Mouse (Mus musculus): ENCODE measurements at regions not wholly inside any gene's neighbourhood (a gene's known extent, or its start where the extent isn't known, plus 50 kb on each side); places are given as distances from the start of the nearest gene placed in this dataset.

DNA sequence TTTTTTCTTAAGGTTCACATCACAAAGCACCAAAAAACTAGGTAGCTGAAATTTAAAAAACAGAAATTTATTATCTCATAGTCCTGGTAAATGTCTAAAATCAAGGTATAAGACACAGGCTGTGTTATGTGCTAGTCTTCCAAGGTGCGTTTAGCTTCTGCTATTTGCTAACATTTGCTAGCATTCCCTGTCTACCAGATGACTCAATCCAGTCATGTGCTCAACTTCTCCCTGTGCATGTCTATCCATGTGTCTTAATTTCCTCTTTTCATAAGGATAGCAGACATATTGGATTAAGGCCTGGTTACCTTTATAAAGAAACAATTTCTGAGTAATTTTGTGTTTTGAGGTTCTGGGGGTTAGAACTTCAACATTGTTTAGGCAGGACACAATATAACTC is 171.8 kb downstream of the Ibtk start:
- DNase-seq (ENCODE audit: low read depth, low spot score): no peak
- Histone ChIP-seq H3K36me3 (ENCODE audit: control insufficient read depth, insufficient read depth, low read length, poor library complexity, severe bottlenecking) (no peaks in the 10 kb centered on the region), H3K27me3 (ENCODE audit: control insufficient read depth, insufficient read depth, low read length, poor library complexity, severe bottlenecking) (no peaks in the 10 kb centered on the region)

DNA sequence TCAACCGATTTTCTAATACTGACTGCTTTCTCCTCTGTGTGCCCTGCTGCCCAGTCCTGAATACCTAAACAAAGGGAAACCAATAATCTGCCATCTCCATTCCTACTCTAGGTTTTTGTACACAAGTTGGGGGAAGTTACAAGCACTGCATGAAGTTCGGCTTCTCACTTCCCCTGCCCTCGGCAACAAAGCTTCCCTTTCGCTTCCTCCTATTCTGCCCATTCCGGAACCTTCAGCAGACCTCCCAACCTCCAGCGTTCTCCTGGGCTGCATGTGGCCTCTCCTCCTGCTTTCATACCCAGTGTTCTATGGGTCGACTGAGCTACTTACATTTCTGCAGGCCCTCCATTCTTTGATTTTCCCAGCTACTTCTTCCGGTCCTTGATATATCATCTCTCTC is 180.3 kb downstream of the Ibtk start:
- DNase-seq (ENCODE audit: low read depth, low spot score): peak; percentile 19
- H3K27me3 ChIP-seq (ENCODE audit: control insufficient read depth, insufficient read depth, low read length, poor library complexity, severe bottlenecking): no peaks in the 10 kb centered on the region
- no peaks in the 10 kb centered on the region for H3K36me3 ChIP-seq (ENCODE audit: control insufficient read depth, insufficient read depth, low read length, poor library complexity, severe bottlenecking)

GRCm38 (mm10) chr9:85551871-85552270 is 197.3 kb downstream of the Ibtk start:
- Histone ChIP-seq H3K36me3 (ENCODE audit: control insufficient read depth, insufficient read depth, low read length, poor library complexity, severe bottlenecking) (no peaks in the 10 kb centered on the region), H3K27me3 (ENCODE audit: control insufficient read depth, insufficient read depth, low read length, poor library complexity, severe bottlenecking) (no peaks in the 10 kb centered on the region)
- no peak for DNase-seq (ENCODE audit: low read depth, low spot score)

GRCm38 (mm10) chr9:85550455-85550854 is 198.7 kb downstream of the Ibtk start:
- DNase-seq (ENCODE audit: low read depth, low spot score): no peak
- Histone ChIP-seq H3K27me3 (ENCODE audit: control insufficient read depth, insufficient read depth, low read length, poor library complexity, severe bottlenecking) (no peaks in the 10 kb centered on the region), H3K36me3 (ENCODE audit: control insufficient read depth, insufficient read depth, low read length, poor library complexity, severe bottlenecking) (no peaks in the 10 kb centered on the region)

GRCm38 (mm10) chr9:85546226-85546625 is 202.9 kb downstream of the Ibtk start:
- Histone ChIP-seq H3K36me3 (ENCODE audit: control insufficient read depth, insufficient read depth, low read length, poor library complexity, severe bottlenecking) (no peaks in the 10 kb centered on the region), H3K27me3 (ENCODE audit: control insufficient read depth, insufficient read depth, low read length, poor library complexity, severe bottlenecking) (no peaks in the 10 kb centered on the region)
- DNase-seq (ENCODE audit: low read depth, low spot score): no peak

DNA sequence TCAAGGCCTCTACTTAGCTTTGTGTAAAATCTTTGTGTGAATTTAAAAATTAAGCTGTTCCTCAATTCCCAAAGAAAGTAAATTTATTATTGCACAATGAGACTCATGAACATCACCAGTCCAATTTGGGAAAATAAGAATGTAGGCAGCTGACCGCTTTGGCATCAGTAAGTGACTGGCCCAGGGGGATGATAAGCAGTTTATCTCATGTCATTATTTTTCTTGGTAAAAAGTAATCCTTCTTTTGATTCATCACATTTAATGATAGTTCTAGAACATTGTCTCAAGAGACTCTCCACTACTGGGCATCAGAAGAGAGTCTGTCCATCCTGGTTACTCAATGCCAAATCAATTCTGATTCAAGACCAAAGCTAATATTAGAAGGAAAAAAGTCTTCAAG is 203.6 kb downstream of the Ibtk start:
- Histone ChIP-seq H3K27me3 (ENCODE audit: control insufficient read depth, insufficient read depth, low read length, poor library complexity, severe bottlenecking) (no peaks in the 10 kb centered on the region), H3K36me3 (ENCODE audit: control insufficient read depth, insufficient read depth, low read length, poor library complexity, severe bottlenecking) (no peaks in the 10 kb centered on the region)
- DNase-seq (ENCODE audit: low read depth, low spot score): no peak

DNA sequence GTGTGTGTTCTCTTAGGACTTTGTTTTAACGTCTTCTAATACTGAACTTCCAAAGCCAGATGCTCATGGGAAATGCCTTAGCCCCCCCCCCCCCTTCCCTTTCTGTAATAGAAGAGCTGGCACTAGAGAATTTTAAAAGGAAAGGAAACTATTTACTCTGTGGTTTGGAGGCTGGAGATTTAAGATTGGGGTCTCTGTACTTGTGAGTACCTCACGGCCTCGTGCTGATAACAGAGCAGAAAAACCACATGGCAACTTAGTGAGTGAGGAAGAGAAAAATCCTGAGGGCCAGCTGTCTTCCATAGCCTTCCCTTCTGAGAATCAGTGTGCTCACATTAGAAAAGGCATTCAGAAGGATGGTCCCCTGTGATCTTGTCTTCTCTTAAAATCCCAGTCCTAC is 210.6 kb downstream of the Ibtk start:
- no peak for DNase-seq (ENCODE audit: low read depth, low spot score)
- H3K27me3 ChIP-seq (ENCODE audit: control insufficient read depth, insufficient read depth, low read length, poor library complexity, severe bottlenecking): no peaks in the 10 kb centered on the region
- H3K36me3 ChIP-seq (ENCODE audit: control insufficient read depth, insufficient read depth, low read length, poor library complexity, severe bottlenecking): no peaks in the 10 kb centered on the region

GRCm38 (mm10) chr9:85528421-85528820 is 201.3 kb upstream of the Tent5a start:
- DNase-seq (ENCODE audit: low read depth, low spot score): no peak
- no peaks in the 10 kb centered on the region for H3K36me3 ChIP-seq (ENCODE audit: control insufficient read depth, insufficient read depth, low read length, poor library complexity, severe bottlenecking)

DNA sequence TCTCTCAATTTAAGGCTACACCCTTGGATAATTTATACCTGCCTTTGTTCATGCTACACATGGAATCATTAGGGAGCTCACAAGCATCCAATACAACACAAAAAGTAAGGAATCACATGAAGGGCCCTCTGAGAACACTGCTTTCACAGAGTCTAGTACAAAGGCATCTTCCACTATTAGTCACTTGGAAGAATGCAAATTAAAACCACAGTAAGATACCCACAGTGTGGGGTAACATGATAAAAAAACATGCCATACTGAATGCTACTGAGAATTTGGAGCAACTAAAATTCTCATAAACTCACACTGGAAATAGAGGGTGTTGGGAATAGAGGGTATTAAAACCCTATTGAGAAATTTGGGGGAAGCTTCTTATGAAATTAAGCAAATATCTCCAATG is 197.6 kb upstream of the Tent5a start:
- Histone ChIP-seq H3K27me3 (ENCODE audit: control insufficient read depth, insufficient read depth, low read length, poor library complexity, severe bottlenecking) (no peaks in the 10 kb centered on the region), H3K36me3 (ENCODE audit: control insufficient read depth, insufficient read depth, low read length, poor library complexity, severe bottlenecking) (no peaks in the 10 kb centered on the region)
- no peak for DNase-seq (ENCODE audit: low read depth, low spot score)

More at GRCm38 (mm10) chr9:85528421-85528820, 201.3 kb upstream of the Tent5a start:
- no peaks in the 10 kb centered on the region for H3K27me3 ChIP-seq (ENCODE audit: control insufficient read depth, insufficient read depth, low read length, poor library complexity, severe bottlenecking)

DNA sequence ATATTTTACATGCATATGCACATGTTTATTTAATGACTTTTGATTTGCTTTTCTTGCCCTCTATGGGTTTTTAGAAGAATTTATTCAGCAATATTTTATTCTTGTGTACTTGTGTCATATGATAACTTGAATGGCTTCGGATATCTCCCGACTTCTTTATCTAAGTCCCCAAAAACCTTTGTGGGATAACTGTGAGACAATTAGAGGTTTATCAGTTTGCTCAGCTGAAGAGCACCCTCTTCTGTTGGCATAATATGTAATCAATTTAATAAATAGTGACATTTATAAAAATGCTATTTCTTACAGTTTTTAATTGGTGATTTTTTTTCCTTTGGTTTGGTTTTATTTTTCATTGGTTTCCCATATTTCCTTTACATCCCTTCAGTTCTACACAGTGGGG is 194.2 kb upstream of the Tent5a start:
- no peak for DNase-seq (ENCODE audit: low read depth, low spot score)
- H3K36me3 ChIP-seq (ENCODE audit: control insufficient read depth, insufficient read depth, low read length, poor library complexity, severe bottlenecking): no peaks in the 10 kb centered on the region
- H3K27me3 ChIP-seq (ENCODE audit: control insufficient read depth, insufficient read depth, low read length, poor library complexity, severe bottlenecking): no peaks in the 10 kb centered on the region

DNA sequence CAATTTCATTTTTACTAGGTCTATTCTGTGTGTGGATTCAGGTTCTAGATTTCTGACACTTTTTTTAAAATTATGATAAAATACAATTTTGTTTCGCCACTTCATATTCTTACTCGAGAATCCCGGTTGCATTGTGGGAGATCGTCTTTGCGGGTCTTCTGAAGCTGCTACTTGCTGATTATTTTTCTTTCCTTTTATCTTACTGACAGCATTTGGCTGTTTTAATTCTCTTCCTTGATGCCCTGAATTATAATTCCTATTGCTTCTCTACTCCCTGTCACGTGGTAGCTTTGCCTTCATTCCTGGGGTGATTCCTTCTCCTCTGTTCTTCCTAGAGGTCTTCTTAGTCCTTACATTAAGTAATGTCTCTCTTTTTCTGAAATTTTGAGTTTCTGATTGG is 193.8 kb upstream of the Tent5a start:
- no peaks in the 10 kb centered on the region for H3K36me3 ChIP-seq (ENCODE audit: control insufficient read depth, insufficient read depth, low read length, poor library complexity, severe bottlenecking)
- H3K27me3 ChIP-seq (ENCODE audit: control insufficient read depth, insufficient read depth, low read length, poor library complexity, severe bottlenecking): no peaks in the 10 kb centered on the region
- no peak for DNase-seq (ENCODE audit: low read depth, low spot score)

DNA sequence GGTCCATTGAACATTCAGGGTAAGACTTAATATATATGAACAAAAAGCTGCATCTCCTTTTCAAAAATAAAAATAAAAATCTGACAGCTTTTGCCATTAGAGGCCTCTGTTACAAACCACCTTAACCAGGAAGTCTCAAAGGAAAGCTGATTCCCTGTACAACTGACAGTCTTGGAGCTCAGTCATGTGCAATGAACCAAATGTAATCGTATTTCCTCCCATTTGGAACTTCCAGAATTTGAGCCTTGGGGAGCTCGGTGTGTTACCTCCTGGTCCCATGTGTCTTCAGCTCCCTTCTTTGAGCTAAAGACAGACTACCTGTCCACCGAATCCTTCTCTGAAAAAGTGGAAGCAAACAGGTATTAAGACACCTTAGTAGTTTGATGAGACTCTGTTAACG is 171.9 kb upstream of the Tent5a start:
- H3K36me3 ChIP-seq (ENCODE audit: control insufficient read depth, insufficient read depth, low read length, poor library complexity, severe bottlenecking): no peaks in the 10 kb centered on the region
- no peak for DNase-seq (ENCODE audit: low read depth, low spot score)
- no peaks in the 10 kb centered on the region for H3K27me3 ChIP-seq (ENCODE audit: control insufficient read depth, insufficient read depth, low read length, poor library complexity, severe bottlenecking)

GRCm38 (mm10) chr9:85497348-85497747 is 170.2 kb upstream of the Tent5a start:
- H3K36me3 ChIP-seq (ENCODE audit: control insufficient read depth, insufficient read depth, low read length, poor library complexity, severe bottlenecking): no peaks in the 10 kb centered on the region
- no peak for DNase-seq (ENCODE audit: low read depth, low spot score)

GRCm38 (mm10) chr9:85496506-85497239 is 169.5 kb upstream of the Tent5a start:
- DNase-seq (ENCODE audit: low read depth, low spot score): no peak
- Histone ChIP-seq H3K27me3 (ENCODE audit: control insufficient read depth, insufficient read depth, low read length, poor library complexity, severe bottlenecking) (no peaks in the 10 kb centered on the region), H3K36me3 (ENCODE audit: control insufficient read depth, insufficient read depth, low read length, poor library complexity, severe bottlenecking) (no peaks in the 10 kb centered on the region)

More at GRCm38 (mm10) chr9:85497348-85497747, 170.2 kb upstream of the Tent5a start:
- H3K27me3 ChIP-seq (ENCODE audit: control insufficient read depth, insufficient read depth, low read length, poor library complexity, severe bottlenecking): no peaks in the 10 kb centered on the region

DNA sequence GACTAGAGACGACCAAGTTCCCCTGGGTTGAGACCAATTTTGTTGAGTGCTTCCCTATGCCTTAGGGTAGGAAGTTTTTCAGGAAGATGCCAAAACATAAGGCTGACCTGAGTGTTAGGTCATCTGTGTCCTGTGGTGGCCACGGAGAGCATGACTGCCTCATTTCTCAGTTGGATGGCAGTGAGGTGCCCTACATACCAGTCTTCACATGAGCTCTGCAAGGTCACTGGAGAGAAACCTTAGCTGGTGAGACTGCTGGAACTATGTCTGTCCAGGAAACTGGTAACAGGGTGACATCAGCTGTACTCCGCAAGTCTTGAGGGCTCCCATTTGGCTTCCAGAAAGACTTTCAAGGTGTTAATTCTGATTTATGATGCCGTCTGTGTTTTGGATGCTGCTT is 167.9 kb upstream of the Tent5a start:
- Histone ChIP-seq H3K27me3 (ENCODE audit: control insufficient read depth, insufficient read depth, low read length, poor library complexity, severe bottlenecking) (no peaks in the 10 kb centered on the region), H3K36me3 (ENCODE audit: control insufficient read depth, insufficient read depth, low read length, poor library complexity, severe bottlenecking) (no peaks in the 10 kb centered on the region)
- DNase-seq (ENCODE audit: low read depth, low spot score): no peak

- DNase-seq (ENCODE audit: low read depth, low spot score): no peak
- H3K36me3 ChIP-seq (ENCODE audit: control insufficient read depth, insufficient read depth, low read length, poor library complexity, severe bottlenecking): no peaks in the 10 kb centered on the region
- H3K27me3 ChIP-seq (ENCODE audit: control insufficient read depth, insufficient read depth, low read length, poor library complexity, severe bottlenecking): no peaks in the 10 kb centered on the region
Measured at GRCm38 (mm10) chr9:85493760-85494159, 166.6 kb upstream of the Tent5a start.

Data from splenic B cell, adult 2 months (primary cell).